Mouse (Mus musculus) embryonic facial prominence, embryonic 13.5 days (tissue): ENCODE measurements around the gene Gm11011. TPM values are rescaled to one million over a fixed set of nuclear protein-coding genes. Genes with fewer than 3 reads are reported as not detected.
A peak's percentile ranks its signal among the peaks of the same experiment; 100 is the strongest.

Experiments used
- ATAC-seq: fragments of 200-750 bp; cut with Nextera tagmentation; 2 replicates; pipeline ENCODE4 v1.8.0; 2017; ENCODE audit warnings: low read depth; ENCODE audit not compliant: insufficient number of reproducible peaks, insufficient read depth, low FRiP score, low TSS enrichment
- H3K27ac ChIP-seq: fragments of 300-500 bp; sonication (generic); 2 replicates; pipeline ENCODE4 v1.5.1; 2015; ENCODE audit warnings: moderate library complexity, mild to moderate bottlenecking, inconsistent platforms
- H3K27me3 ChIP-seq: fragments of 300-500 bp; sonication (generic); 2 replicates; pipeline ENCODE4 v1.6.1; 2015; ENCODE audit warnings: mild to moderate bottlenecking, inconsistent platforms
- H3K36me3 ChIP-seq: fragments of 300-500 bp; sonication (generic); 2 replicates; pipeline ENCODE4 v1.6.1; 2015; ENCODE audit warnings: mild to moderate bottlenecking, inconsistent platforms
- H3K4me1 ChIP-seq: fragments of 300-500 bp; sonication (generic); 2 replicates; pipeline ENCODE4 v1.6.1; 2015; ENCODE audit warnings: inconsistent platforms
- H3K4me2 ChIP-seq: fragments of 300-500 bp; sonication (generic); 2 replicates; pipeline ENCODE4 v1.6.1; 2015; ENCODE audit warnings: moderate library complexity, mild to moderate bottlenecking, inconsistent platforms
- H3K4me3 ChIP-seq: fragments of 300-500 bp; sonication (generic); 2 replicates; pipeline ENCODE4 v1.5.1; 2015; ENCODE audit warnings: mild to moderate bottlenecking, inconsistent platforms
- H3K9ac ChIP-seq: fragments of 300-500 bp; sonication (generic); 2 replicates; pipeline ENCODE4 v1.6.1; 2015; ENCODE audit warnings: mild to moderate bottlenecking, inconsistent platforms
- H3K9me3 ChIP-seq: fragments of 300-500 bp; sonication (generic); 2 replicates; pipeline ENCODE4 v1.6.1; 2016; ENCODE audit warnings: inconsistent platforms
- WGBS: fragments of 180-500 bp; shearing (Covaris S2); methylation state at CpG from one replicate; pipeline ENCODE4 v1.1.7; 2015; ENCODE audit warnings: mixed read lengths; 5-methylcytosine and 5-hydroxymethylcytosine counted together
- polyA plus RNA-seq: library from polyadenylated mRNA; unstranded; fragments of >200 nt; fragmentation: Nextera tagmentation; extraction: Ambion mirVana; gene quantifications from 2 replicates; pipeline ENCODE4 v1.2.1, GENCODE M21; 2015

Gm11011 gene
- polyA plus RNA-seq, 1 experiment from 2014 or later: not detected

GRCm38 (mm10) chr2:169610882-169611281, 23.3 kb upstream of the Gm11011 start:
- no peaks in the 10 kb centered on the region for H3K9me3 ChIP-seq
- no peak overlapping the region for H3K4me2 ChIP-seq
- ATAC-seq: no peak
- H3K4me3 ChIP-seq: no peak overlapping the region
- no peak overlapping the region for H3K9ac ChIP-seq
- H3K27me3 ChIP-seq: 0 out of 2 replicates have a peak, but pooled peaks cover 5% of the 10 kb centered on the region
- peaks cover 43% of the 10 kb centered on the region for H3K4me1 ChIP-seq
- WGBS: 68% methylated on average over 8 of the region's 8 CpGs
- H3K27ac ChIP-seq: no peak overlapping the region
- H3K36me3 ChIP-seq: no peaks in the 10 kb centered on the region

GRCm38 (mm10) chr2:169609956-169610355, 22.4 kb upstream of the Gm11011 start:
- 0 out of 2 replicates have a peak overlapping the region, but pooled peaks have one; percentile 2 for H3K4me2 ChIP-seq
- peaks cover 43% of the 10 kb centered on the region for H3K4me1 ChIP-seq
- no peak overlapping the region for H3K27ac ChIP-seq

GRCm38 (mm10) chr2:169607787-169608186, 20.2 kb upstream of the Gm11011 start:
- H3K27me3 ChIP-seq: 0 out of 2 replicates have a peak, but pooled peaks cover 5% of the 10 kb centered on the region
- no peak for ATAC-seq
- no peak overlapping the region for H3K4me3 ChIP-seq
- H3K4me2 ChIP-seq: no peak overlapping the region
- no peak overlapping the region for H3K27ac ChIP-seq
- no peak overlapping the region for H3K9ac ChIP-seq
- H3K9me3 ChIP-seq: no peaks in the 10 kb centered on the region
- WGBS: 25% methylated on average over 2 of the region's 2 CpGs
- peaks cover 43% of the 10 kb centered on the region for H3K4me1 ChIP-seq
- H3K36me3 ChIP-seq: no peaks in the 10 kb centered on the region

More at GRCm38 (mm10) chr2:169609956-169610355, 22.4 kb upstream of the Gm11011 start:
- Histone ChIP-seq H3K9me3 (no peaks in the 10 kb centered on the region), H3K27me3 (0 out of 2 replicates have a peak, but pooled peaks cover 5% of the 10 kb centered on the region), H3K4me3 (no peak overlapping the region), H3K9ac (no peak overlapping the region), H3K36me3 (no peaks in the 10 kb centered on the region)
- no peak for ATAC-seq
- 28% methylated on average over 13 of the region's 13 CpGs for WGBS

GRCm38 (mm10) chr2:169606901-169607678, 19.5 kb upstream of the Gm11011 start:
- WGBS: 79% methylated on average over 13 of the region's 13 CpGs
- H3K4me3 ChIP-seq: no peak overlapping the region
- H3K36me3 ChIP-seq: no peaks in the 10 kb centered on the region
- H3K27me3 ChIP-seq: 0 out of 2 replicates have a peak, but pooled peaks cover 5% of the 10 kb centered on the region
- H3K27ac ChIP-seq: no peak overlapping the region
- peaks cover 38% of the 10 kb centered on the region for H3K4me1 ChIP-seq
- no peak overlapping the region for H3K4me2 ChIP-seq
- no peak for ATAC-seq
- no peak overlapping the region for H3K9ac ChIP-seq
- H3K9me3 ChIP-seq: no peaks in the 10 kb centered on the region

GRCm38 (mm10) chr2:169600163-169600562, 12.6 kb upstream of the Gm11011 start:
- no peaks in the 10 kb centered on the region for H3K9me3 ChIP-seq
- H3K36me3 ChIP-seq: no peaks in the 10 kb centered on the region
- no peak for ATAC-seq
- no peaks in the 10 kb centered on the region for H3K27me3 ChIP-seq
- H3K27ac ChIP-seq: no peak overlapping the region
- no peak overlapping the region for H3K9ac ChIP-seq
- H3K4me1 ChIP-seq: peaks cover 18% of the 10 kb centered on the region
- H3K4me3 ChIP-seq: no peak overlapping the region
- 46% methylated on average over 6 of the region's 6 CpGs for WGBS
- H3K4me2 ChIP-seq: no peak overlapping the region

GRCm38 (mm10) chr2:169599591-169599990, 12.0 kb upstream of the Gm11011 start:
- no peak for ATAC-seq
- H3K4me3 ChIP-seq: no peak overlapping the region
- H3K4me2 ChIP-seq: no peak overlapping the region
- H3K36me3 ChIP-seq: no peaks in the 10 kb centered on the region
- peaks cover 18% of the 10 kb centered on the region for H3K4me1 ChIP-seq
- no peak overlapping the region for H3K9ac ChIP-seq
- H3K27me3 ChIP-seq: no peaks in the 10 kb centered on the region
- no peaks in the 10 kb centered on the region for H3K9me3 ChIP-seq
- H3K27ac ChIP-seq: no peak overlapping the region
- 75% methylated on average over 4 of the region's 4 CpGs for WGBS

- Histone ChIP-seq H3K4me3 (no peak overlapping the region), H3K4me1 (peaks cover 18% of the 10 kb centered on the region), H3K27me3 (no peaks in the 10 kb centered on the region), H3K36me3 (no peaks in the 10 kb centered on the region), H3K9me3 (no peaks in the 10 kb centered on the region), H3K9ac (no peak overlapping the region), H3K27ac (no peak overlapping the region), H3K4me2 (no peak overlapping the region)
- WGBS: 82% methylated on average over 8 of the region's 8 CpGs
- no peak for ATAC-seq
Measured at GRCm38 (mm10) chr2:169597971-169598370, 10.4 kb upstream of the Gm11011 start.

- Histone ChIP-seq H3K9me3 (no peaks in the 10 kb centered on the region), H3K9ac (no peak overlapping the region), H3K27ac (no peak overlapping the region), H3K36me3 (no peaks in the 10 kb centered on the region), H3K27me3 (no peaks in the 10 kb centered on the region), H3K4me3 (no peak overlapping the region), H3K4me1 (peaks cover 18% of the 10 kb centered on the region), H3K4me2 (no peak overlapping the region)
- 75% methylated on average over 6 of the region's 6 CpGs for WGBS
- ATAC-seq: no peak
Measured at GRCm38 (mm10) chr2:169597357-169597756, 9.8 kb upstream of the Gm11011 start.

- no peaks in the 10 kb centered on the region for H3K36me3 ChIP-seq
- H3K27me3 ChIP-seq: no peaks in the 10 kb centered on the region
- no peak overlapping the region for H3K9ac ChIP-seq
- H3K4me3 ChIP-seq: no peak overlapping the region
- WGBS: 74% methylated on average over 3 of the region's 3 CpGs
- H3K4me2 ChIP-seq: no peak overlapping the region
- no peak for ATAC-seq
- no peaks in the 10 kb centered on the region; the same call in 1 of the 2 replicates for H3K4me1 ChIP-seq
- H3K9me3 ChIP-seq: no peaks in the 10 kb centered on the region
- H3K27ac ChIP-seq: no peak overlapping the region
Measured at GRCm38 (mm10) chr2:169593742-169594141, 6.2 kb upstream of the Gm11011 start.

- Histone ChIP-seq H3K4me3 (no peak overlapping the region), H3K4me2 (no peak overlapping the region), H3K27me3 (no peaks in the 10 kb centered on the region), H3K9ac (no peak overlapping the region), H3K4me1 (peaks cover 4% of the 10 kb centered on the region; the same call in 1 of the 2 replicates), H3K9me3 (no peaks in the 10 kb centered on the region), H3K36me3 (no peaks in the 10 kb centered on the region), H3K27ac (no peak overlapping the region)
- no peak for ATAC-seq
- WGBS: 43% methylated on average over 8 of the region's 8 CpGs
Measured at GRCm38 (mm10) chr2:169590412-169590811, 2.9 kb upstream of the Gm11011 start.

- peaks cover 9% of the 10 kb centered on the region; the same call in 1 of the 2 replicates for H3K4me1 ChIP-seq
- H3K4me2 ChIP-seq: no peak overlapping the region
- H3K27me3 ChIP-seq: no peaks in the 10 kb centered on the region
- H3K9ac ChIP-seq: no peak overlapping the region
- 86% methylated on average over 10 of the region's 10 CpGs for WGBS
- no peaks in the 10 kb centered on the region for H3K36me3 ChIP-seq
- no peak for ATAC-seq
- H3K27ac ChIP-seq: no peak overlapping the region
- H3K9me3 ChIP-seq: no peaks in the 10 kb centered on the region
- H3K4me3 ChIP-seq: no peak overlapping the region
Measured at GRCm38 (mm10) chr2:169589697-169590096, 2.2 kb upstream of the Gm11011 start.

GRCm38 (mm10) chr2:169586688-169587087, 857 bp downstream of the Gm11011 start:
- Histone ChIP-seq H3K9me3 (no peaks in the 10 kb centered on the region), H3K4me1 (peaks cover 9% of the 10 kb centered on the region; the same call in 1 of the 2 replicates), H3K27me3 (no peaks in the 10 kb centered on the region), H3K4me2 (no peak overlapping the region), H3K27ac (no peak overlapping the region), H3K9ac (no peak overlapping the region), H3K4me3 (no peak overlapping the region), H3K36me3 (no peaks in the 10 kb centered on the region)
- no peak for ATAC-seq
- WGBS: 84% methylated on average over 3 of the region's 3 CpGs
